Comparison of ENCODE assay signal across 19 mouse cellular contexts in genomic region chr13:32667386-32667785, GRCm38 (mm10).
A peak's percentile ranks its signal among the peaks of the same experiment; 100 is the strongest.
DNase-seq lines count a peak whose midpoint lies in the region; ATAC-seq and TF ChIP-seq lines count a peak whose summit lies in the region.
"Had no signal": no experiment of that assay in that cellular context is flagged by ENCODE, and none has a peak within 500 bp of the region (broad histone marks: within the 10 kb centered on the region; RNA-seq: fewer than 3 reads in every experiment).

No protein-coding gene starts in this region.

- no peak overlapping the region for H3K27ac ChIP-seq in liver, embryonic 11.5 days (ENCODE audit: low read depth, low read length)
- no peak overlapping the region for H3K27ac ChIP-seq in liver, embryonic 12.5 days
- no peak overlapping the region for H3K27ac ChIP-seq in liver, postnatal 0 days (ENCODE audit: low read depth)

- H3K27me3 ChIP-seq in liver, embryonic 11.5 days (replicated peaks; ENCODE audit: control insufficient read depth, insufficient read depth, low read length) = no peaks in the 10 kb centered on the region
- H3K27me3 ChIP-seq in liver, embryonic 12.5 days (replicated peaks) = no peaks in the 10 kb centered on the region
- no peaks in the 10 kb centered on the region for H3K27me3 ChIP-seq in liver, postnatal 0 days (ENCODE audit: insufficient read depth, low read length)
- H3K27me3 ChIP-seq: CH12.LX, Patski had no signal

- TF ChIP-seq EP300 in liver, postnatal 0 days (IDR thresholded peaks at IDR 0.05; ENCODE audit: low read depth) = no peak

- no peak for DNase-seq in liver, embryonic 11.5 days (ENCODE audit: low spot score)
- no peak for DNase-seq in liver
- DNase-seq in liver, postnatal 0 days = no peak
- DNase-seq: adrenal gland, adult 2 months; adrenal gland, adult 8-10 months; adrenal gland, postnatal 10 days; adrenal gland, postnatal 14 days; adrenal gland, postnatal 25 days; adrenal gland, postnatal 36 days; B cell, adult 2 months; cerebellum, adult 11 months; cerebellum, adult 11-12 months; cerebellum, adult 18-20 months had no signal

- ATAC-seq in liver, embryonic 11.5 days (replicated peaks; ENCODE audit: low FRiP score) = peak; percentile 74
- ATAC-seq in liver, embryonic 12.5 days = peak; percentile 60; the same call in 1 of the 2 replicates
- ATAC-seq in liver, postnatal 0 days = no peak
- ATAC-seq: activated CD4-positive, CD25-positive, alpha-beta regulatory T cell, adult 4 months; CD4-positive, CD25-positive, alpha-beta regulatory T cell, adult 4 months; Patski had no signal

- no peak overlapping the region for H3K9ac ChIP-seq in liver, embryonic 11.5 days (ENCODE audit: low read depth, low read length)
- no peak overlapping the region for H3K9ac ChIP-seq in liver, embryonic 12.5 days
- no peak overlapping the region for H3K9ac ChIP-seq in liver, postnatal 0 days (replicated peaks)

- H3K4me1 ChIP-seq in liver, embryonic 11.5 days (replicated peaks; ENCODE audit: control insufficient read depth, insufficient read depth, low read length) = no peaks in the 10 kb centered on the region
- 0 out of 2 replicates have a peak, but pooled peaks cover 6% of the 10 kb centered on the region for H3K4me1 ChIP-seq in liver, embryonic 12.5 days
- H3K4me1 ChIP-seq in liver, postnatal 0 days (ENCODE audit: insufficient read depth) = no peaks in the 10 kb centered on the region

- WGBS in liver, embryonic 11.5 days = 48% methylated on average over 4 of the region's 4 CpGs
- WGBS in liver, embryonic 12.5 days (ENCODE audit: insufficient replicate concordance) = 39% methylated on average over 4 of the region's 4 CpGs
- WGBS in liver, postnatal 0 days (ENCODE audit: insufficient replicate concordance) = 51% methylated on average over 4 of the region's 4 CpGs

- H3K9me3 ChIP-seq in liver, embryonic 11.5 days (ENCODE audit: control insufficient read depth, low read length) = no peaks in the 10 kb centered on the region
- no peaks in the 10 kb centered on the region for H3K9me3 ChIP-seq in liver, embryonic 12.5 days (replicated peaks)
- H3K9me3 ChIP-seq in liver, postnatal 0 days (ENCODE audit: low read length) = no peaks in the 10 kb centered on the region
- H3K9me3 ChIP-seq: G1E had no signal

- no peaks in the 10 kb centered on the region for H3K36me3 ChIP-seq in liver, embryonic 11.5 days (ENCODE audit: control insufficient read depth, insufficient read depth, low read length)
- no peaks in the 10 kb centered on the region for H3K36me3 ChIP-seq in liver, embryonic 12.5 days
- H3K36me3 ChIP-seq in liver, postnatal 0 days (replicated peaks; ENCODE audit: insufficient read depth, low read length) = no peaks in the 10 kb centered on the region
- H3K36me3 ChIP-seq: G1E had no signal

- TF ChIP-seq CTCF in liver, postnatal 0 days (IDR thresholded peaks at IDR 0.05; ENCODE audit: low read depth) = no peak

- no peak overlapping the region for H3K4me2 ChIP-seq in liver, embryonic 11.5 days
- no peak overlapping the region for H3K4me2 ChIP-seq in liver, embryonic 12.5 days
- H3K4me2 ChIP-seq in liver, postnatal 0 days (ENCODE audit: low read depth, low read length) = no peak overlapping the region

- no peak overlapping the region for H3K4me3 ChIP-seq in liver, embryonic 11.5 days (ENCODE audit: low read depth, low read length)
- no peak overlapping the region for H3K4me3 ChIP-seq in liver, embryonic 12.5 days
- H3K4me3 ChIP-seq in liver, postnatal 0 days (ENCODE audit: low read depth, low read length) = no peak overlapping the region
